Mouse (Mus musculus) effector memory CD4-positive, alpha-beta T cell, adult 7 months (primary cell): Measurements from ENCODE around the gene Glce. TPM values are rescaled to one million over a fixed set of nuclear protein-coding genes. Genes with fewer than 3 reads are reported as not detected.

Experiments used
- polyA plus RNA-seq: library from polyadenylated mRNA; unstranded; fragments of 100-300 nt; shearing (Covaris generic); gene quantifications from one replicate; pipeline ENCODE4 v1.2.1, GENCODE M21; 2017

Glce gene
- polyA plus RNA-seq = 10.1 TPM

DNA sequence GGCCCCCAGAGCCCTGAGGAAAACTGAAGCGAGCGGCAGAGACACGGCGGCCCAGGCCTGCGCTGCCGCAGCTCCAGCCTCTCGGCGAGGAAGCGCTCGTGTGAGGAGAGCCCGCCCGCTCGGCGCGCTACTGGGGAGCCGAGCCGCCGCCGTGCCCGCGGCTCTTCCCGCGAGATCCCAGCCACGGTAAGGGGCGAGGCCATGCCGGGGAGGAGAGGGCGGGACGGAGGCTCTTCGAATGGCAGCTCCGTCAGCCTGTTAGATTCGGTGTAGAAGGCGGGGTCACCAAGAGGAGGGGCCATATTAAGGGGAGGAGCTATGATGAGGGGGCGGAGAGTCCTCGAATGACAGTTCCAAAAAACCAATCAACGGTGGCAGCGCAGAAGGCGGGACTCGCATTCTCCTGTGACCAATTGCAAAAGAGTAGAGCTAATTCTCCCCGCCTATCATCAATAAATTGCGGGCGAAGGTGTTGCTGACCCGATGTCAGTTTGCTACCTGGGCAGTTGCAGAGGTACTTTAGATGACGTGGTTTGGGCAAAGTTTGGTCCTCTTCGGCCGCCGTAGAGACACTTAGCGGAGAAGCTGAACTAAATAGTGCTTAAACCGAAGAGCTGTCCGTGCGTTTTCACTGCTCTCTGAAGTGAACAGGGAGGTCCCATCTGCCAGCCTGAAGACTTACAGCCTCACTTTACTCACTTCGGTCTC lies at the start of gene Glce:
Gene Glce, minus strand, starts transcription at position 148 of the 708 bp plus-strand sequence.

GRCm38 (mm10) chr9:62026600-62026999 lies 95.9 kb downstream of the Glce start, which contains the start of gene Paqr5:
Gene Paqr5, minus strand, starts transcription at chr9:62026856.

Other genes starting within 250 kb of the Glce start
- 1,662 TPM for gene Rplp1, start 208.1 kb downstream of the Glce start, polyA plus RNA-seq
- gene Kif23, start 175.9 kb downstream of the Glce start, polyA plus RNA-seq = 8.7 TPM
- 0.51 TPM for gene Paqr5, start 95.8 kb downstream of the Glce start, polyA plus RNA-seq
- gene Spesp1, start 159.6 kb upstream of the Glce start, polyA plus RNA-seq = not detected
- 76.7 TPM for gene Anp32a, start 218.6 kb upstream of the Glce start, polyA plus RNA-seq